Mouse (Mus musculus) neural tube, embryonic 11.5 days (tissue): ENCODE measurements around the gene Ndufab1. TPM values are rescaled to one million over a fixed set of nuclear protein-coding genes. Genes with fewer than 3 reads are reported as not detected.
"Not testable (repeated sequence)": the region's sequence is repeated elsewhere in the genome, so short reads cannot be mapped to it uniquely, and the experiment has no call there.

Experiments
- ATAC-seq: fragments of 200-750 bp; cut with Nextera tagmentation; 2 replicates; pipeline ENCODE4 v1.8.0; 2017; ENCODE audit warnings: moderate number of reproducible peaks, mild to moderate bottlenecking, moderate TSS enrichment, moderate library complexity; ENCODE audit not compliant: insufficient read depth, low FRiP score, low TSS enrichment
- DNase-seq: peaks from one replicate; pipeline ENCODE4 v3.0.0-alpha.2; 2015; ENCODE audit warnings: low spot score
- H3K27ac ChIP-seq: fragments of 300-500 bp; sonication (generic); 2 replicates; pipeline ENCODE4 v1.5.1; 2014; ENCODE audit warnings: low read depth, mild to moderate bottlenecking, low read length
- H3K27me3 ChIP-seq: fragments of 300-500 bp; sonication (generic); 2 replicates; pipeline ENCODE4 v1.6.1; 2014; ENCODE audit warnings: mild to moderate bottlenecking, low read length, mixed read lengths; ENCODE audit not compliant: control insufficient read depth, insufficient read depth
- H3K36me3 ChIP-seq: fragments of 300-500 bp; sonication (generic); 2 replicates; pipeline ENCODE4 v1.6.1; 2014; ENCODE audit warnings: mild to moderate bottlenecking, low read length, moderate library complexity, mixed read lengths; ENCODE audit not compliant: control insufficient read depth, insufficient read depth
- H3K4me1 ChIP-seq: fragments of 300-500 bp; sonication (generic); 2 replicates; pipeline ENCODE4 v1.6.1; 2014; ENCODE audit warnings: low read length, mixed read lengths; ENCODE audit not compliant: control insufficient read depth, insufficient read depth
- H3K4me2 ChIP-seq: fragments of 300-500 bp; sonication (generic); 2 replicates; pipeline ENCODE4 v1.6.1; 2014; ENCODE audit warnings: low read depth, mild to moderate bottlenecking, moderate library complexity
- H3K4me3 ChIP-seq: fragments of 300-500 bp; sonication (generic); 2 replicates; pipeline ENCODE4 v1.5.1; 2014; ENCODE audit warnings: low read depth, low read length
- H3K9ac ChIP-seq: fragments of 300-500 bp; sonication (generic); 2 replicates; pipeline ENCODE4 v1.6.1; 2014; ENCODE audit warnings: mild to moderate bottlenecking, low read length
- H3K9me3 ChIP-seq: fragments of 300-500 bp; sonication (generic); 2 replicates; pipeline ENCODE4 v1.6.1; 2016; ENCODE audit warnings: low read length; ENCODE audit not compliant: control insufficient read depth
- WGBS: fragments of 180-500 bp; shearing (Covaris S2); extraction: QIAGEN DNeasy Blood & Tissue Kit; methylation state at CpG from one replicate; pipeline ENCODE4 v1.1.7; 2014; 5-methylcytosine and 5-hydroxymethylcytosine counted together
- polyA plus RNA-seq: library from polyadenylated mRNA; unstranded; fragments of >200 nt; fragmentation: Nextera tagmentation; extraction: Ambion mirVana; gene quantifications from 2 replicates; pipeline ENCODE4 v1.2.1, GENCODE M21; 2014

Gene Ndufab1
- polyA plus RNA-seq, 1 experiment from 2014 or later = 695 TPM

DNA sequence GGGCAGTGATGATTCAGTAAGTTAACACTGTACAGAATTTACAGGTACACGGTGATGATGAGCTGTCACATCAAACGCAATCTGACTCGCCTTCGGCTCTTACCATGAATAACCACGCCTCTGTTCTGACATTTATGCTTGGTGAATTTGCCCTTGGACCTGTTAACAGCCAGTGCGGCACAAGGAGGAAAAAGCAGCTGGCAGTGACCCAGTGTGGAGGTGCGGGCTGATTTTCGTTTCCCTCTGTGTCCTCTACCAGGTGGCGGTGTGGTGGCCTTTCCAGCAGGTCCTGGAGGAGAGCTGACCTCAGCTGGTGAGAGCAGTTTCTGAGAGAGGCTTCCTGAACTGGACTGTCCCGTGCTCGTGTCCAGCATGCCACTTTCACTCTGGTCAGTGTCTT, 25.3 kb upstream of the Ndufab1 start:
- ATAC-seq (no peak), DNase-seq (no peak)
- 95% methylated on average over 11 of the region's 11 CpGs for WGBS
- peaks cover 2% of the 10 kb centered on the region; the same call in 1 of the 2 replicates for H3K4me1 ChIP-seq
- H3K4me3 ChIP-seq = no peak overlapping the region
- H3K4me2 ChIP-seq = no peak overlapping the region
- no peaks in the 10 kb centered on the region for H3K27me3 ChIP-seq
- H3K36me3 ChIP-seq = peaks cover 9% of the 10 kb centered on the region; the same call in 1 of the 2 replicates
- no peaks in the 10 kb centered on the region for H3K9me3 ChIP-seq
- no peak overlapping the region for H3K27ac ChIP-seq
- no peak overlapping the region for H3K9ac ChIP-seq

DNA sequence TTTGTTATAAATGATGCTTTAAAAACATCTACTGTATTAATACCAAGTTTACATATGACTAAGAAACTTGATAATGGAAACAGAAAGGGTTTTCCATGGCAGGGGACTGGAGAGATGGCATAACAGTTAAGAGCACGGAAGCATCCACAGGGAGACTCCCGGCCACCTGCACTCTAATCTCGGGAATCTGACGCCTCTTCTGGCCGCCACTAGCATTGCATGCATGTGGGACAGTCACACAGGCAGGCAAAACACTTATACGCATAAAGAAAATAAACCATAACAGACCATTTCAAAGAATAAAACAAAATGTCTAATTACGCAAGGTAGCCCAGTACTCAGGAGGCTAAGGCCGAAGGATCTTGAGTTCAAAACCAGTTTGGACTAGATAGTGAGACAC, 23.9 kb upstream of the Ndufab1 start:
- Histone ChIP-seq H3K27ac (no peak overlapping the region), H3K9ac (no peak overlapping the region), H3K9me3 (no peaks in the 10 kb centered on the region), H3K36me3 (peaks cover 9% of the 10 kb centered on the region; the same call in 1 of the 2 replicates), H3K4me3 (no peak overlapping the region), H3K27me3 (no peaks in the 10 kb centered on the region), H3K4me1 (no peaks in the 10 kb centered on the region), H3K4me2 (no peak overlapping the region)
- DNase-seq = no peak
- WGBS = 77% methylated on average over 8 of the region's 8 CpGs
- ATAC-seq = no peak

DNA sequence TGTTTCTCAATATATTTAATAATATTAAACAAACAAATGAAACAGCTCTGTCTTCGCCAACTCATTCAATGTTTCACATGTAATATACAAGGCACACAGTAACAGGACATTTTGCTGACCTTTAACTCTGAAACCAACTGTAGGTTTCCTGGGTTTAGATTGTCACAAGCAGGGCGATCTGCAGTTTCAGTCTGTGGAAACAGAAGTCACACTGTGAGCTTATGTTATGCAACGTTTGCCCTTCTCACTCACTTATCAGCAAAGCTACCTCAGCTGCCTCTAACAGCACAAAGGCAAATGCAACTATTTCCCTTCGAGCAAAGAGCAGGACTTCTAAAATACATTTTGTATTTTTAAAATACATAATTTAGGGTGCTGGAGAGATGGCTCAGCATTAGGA, 21.8 kb upstream of the Ndufab1 start:
- Histone ChIP-seq H3K27me3 (no peaks in the 10 kb centered on the region), H3K4me2 (no peak overlapping the region), H3K27ac (no peak overlapping the region), H3K9ac (no peak overlapping the region), H3K4me3 (no peak overlapping the region), H3K36me3 (peaks cover 9% of the 10 kb centered on the region; the same call in 1 of the 2 replicates), H3K9me3 (no peaks in the 10 kb centered on the region), H3K4me1 (no peaks in the 10 kb centered on the region)
- DNase-seq (no peak), ATAC-seq (no peak)
- WGBS = 91% methylated on average over 4 of the region's 4 CpGs

DNA sequence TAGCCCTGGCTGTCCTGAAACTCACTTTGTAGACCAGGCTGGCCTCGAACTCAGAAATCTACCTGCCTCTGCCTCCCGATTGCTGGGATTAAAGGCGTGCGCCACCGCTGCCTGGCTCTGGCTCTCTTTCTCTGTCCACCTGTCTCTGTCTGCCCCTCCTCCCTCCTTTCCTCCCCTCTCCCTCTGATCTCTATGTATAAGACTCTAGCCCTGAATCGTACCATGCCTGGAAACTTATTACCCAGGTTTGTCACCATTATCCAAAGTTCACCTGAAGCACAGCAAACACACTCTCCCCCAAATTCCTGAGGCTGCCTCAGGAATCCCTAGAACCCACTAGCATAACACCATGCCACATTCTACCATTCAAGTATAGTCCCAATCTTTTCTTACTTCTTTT, 6.5 kb upstream of the Ndufab1 start:
- no peaks in the 10 kb centered on the region for H3K4me1 ChIP-seq
- H3K27me3 ChIP-seq = no peaks in the 10 kb centered on the region
- H3K4me3 ChIP-seq = no peak overlapping the region
- ATAC-seq (no peak), DNase-seq (no peak)
- peaks cover 2% of the 10 kb centered on the region for H3K36me3 ChIP-seq
- no peak overlapping the region for H3K4me2 ChIP-seq
- no peaks in the 10 kb centered on the region for H3K9me3 ChIP-seq
- WGBS = 96% methylated on average over 6 of the region's 6 CpGs
- no peak overlapping the region for H3K9ac ChIP-seq
- no peak overlapping the region for H3K27ac ChIP-seq

DNA sequence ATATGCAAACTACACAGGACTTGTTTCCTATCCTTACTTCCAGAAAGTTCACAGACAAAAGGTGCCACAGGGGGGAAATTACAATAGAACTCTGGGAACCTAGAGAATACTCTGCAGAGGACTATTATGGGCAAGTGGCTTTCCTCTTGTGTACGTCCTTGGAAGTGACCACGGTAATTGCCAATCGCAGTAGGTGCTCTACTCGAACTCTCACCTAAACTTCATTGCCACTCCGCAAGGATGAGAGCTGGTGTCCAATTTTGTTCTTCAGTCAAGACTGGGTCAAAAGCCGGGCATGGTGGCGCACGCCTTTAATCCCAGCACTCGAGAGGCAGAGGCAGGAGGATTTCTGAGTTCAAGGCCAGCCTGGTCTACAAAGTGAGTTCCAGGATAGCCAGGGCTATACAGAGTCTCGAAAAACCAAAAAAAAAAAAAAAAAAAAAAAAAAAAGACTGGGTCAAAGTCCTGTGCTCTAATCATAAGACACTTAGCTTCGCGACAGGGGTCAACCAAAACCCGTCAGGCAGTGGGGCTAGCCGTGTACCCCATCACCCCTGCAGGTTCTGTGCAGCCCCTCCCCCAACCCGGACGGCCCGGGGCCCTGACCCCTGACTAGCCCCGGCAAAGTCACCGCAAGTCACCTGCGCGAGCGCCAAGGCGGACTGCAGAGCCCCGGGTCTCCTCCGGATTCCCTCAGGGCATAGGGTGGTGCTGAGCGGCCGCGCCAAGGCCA, 506 bp downstream of the Ndufab1 start:
- not testable (repeated sequence) for H3K27ac ChIP-seq, H3K27me3 ChIP-seq, H3K4me1 ChIP-seq, H3K36me3 ChIP-seq, H3K9me3 ChIP-seq
- Histone ChIP-seq H3K4me3 (peak overlapping the region; percentile 76), H3K9ac (peak overlapping the region; percentile 87), H3K4me2 (peak overlapping the region; percentile 55)
- peak; percentile 84 for ATAC-seq
- peak; percentile 72 for DNase-seq
- WGBS = 8% methylated on average over 25 of the region's 28 CpGs

DNA sequence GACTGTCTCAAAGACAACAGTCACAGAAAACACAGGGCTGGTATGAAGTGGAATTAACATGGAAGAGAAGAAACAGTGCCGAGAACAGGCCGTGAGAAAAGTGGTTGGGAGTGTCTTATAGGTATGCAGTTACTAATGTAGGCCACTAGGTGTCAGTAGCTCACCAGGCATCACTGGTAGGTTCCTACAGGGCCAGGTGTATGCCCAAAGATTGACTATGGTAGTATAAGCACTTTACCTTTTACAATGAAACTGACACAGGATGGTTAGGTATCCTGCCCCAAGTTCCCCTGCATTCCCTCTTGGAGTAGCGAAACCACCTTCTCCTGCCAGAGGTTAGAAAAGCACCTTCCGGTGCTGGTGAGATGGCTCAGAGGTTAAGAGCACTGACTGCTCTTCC, 2.5 kb downstream of the Ndufab1 start:
- Histone ChIP-seq H3K4me1 (peaks cover 4% of the 10 kb centered on the region; the same call in 1 of the 2 replicates), H3K4me3 (no peak overlapping the region), H3K9ac (no peak overlapping the region), H3K27ac (no peak overlapping the region), H3K4me2 (no peak overlapping the region), H3K9me3 (no peaks in the 10 kb centered on the region), H3K36me3 (peaks cover 11% of the 10 kb centered on the region), H3K27me3 (no peaks in the 10 kb centered on the region)
- 78% methylated on average over 4 of the region's 4 CpGs for WGBS
- ATAC-seq (no peak), DNase-seq (peak; percentile 27)

DNA sequence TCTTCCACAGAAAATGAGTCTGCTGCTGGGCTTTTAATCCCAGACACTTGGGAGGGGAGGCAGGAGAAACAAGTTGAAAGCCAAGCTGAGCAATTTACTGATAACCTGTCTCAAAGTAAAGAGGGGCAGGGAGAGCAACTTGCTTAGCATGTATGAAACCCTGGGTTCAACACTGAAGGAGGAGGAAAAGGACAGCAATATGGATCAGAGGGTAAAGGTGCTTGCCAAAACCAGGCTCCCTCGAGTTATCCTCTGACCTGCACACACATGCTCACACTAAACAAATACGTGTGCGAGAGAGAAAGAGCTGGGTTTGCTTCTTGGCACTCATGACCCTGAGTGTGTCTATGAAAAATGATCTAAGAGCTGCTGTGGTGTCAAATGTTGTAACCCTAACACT, 3.7 kb downstream of the Ndufab1 start:
- ATAC-seq = no peak
- DNase-seq = no peak
- no peaks in the 10 kb centered on the region for H3K9me3 ChIP-seq
- WGBS = 97% methylated on average over 3 of the region's 3 CpGs
- no peaks in the 10 kb centered on the region for H3K27me3 ChIP-seq
- H3K27ac ChIP-seq = no peak overlapping the region
- H3K4me3 ChIP-seq = no peak overlapping the region
- H3K36me3 ChIP-seq = peaks cover 12% of the 10 kb centered on the region
- H3K4me1 ChIP-seq = peaks cover 4% of the 10 kb centered on the region; the same call in 1 of the 2 replicates
- H3K9ac ChIP-seq = no peak overlapping the region
- H3K4me2 ChIP-seq = no peak overlapping the region

DNA sequence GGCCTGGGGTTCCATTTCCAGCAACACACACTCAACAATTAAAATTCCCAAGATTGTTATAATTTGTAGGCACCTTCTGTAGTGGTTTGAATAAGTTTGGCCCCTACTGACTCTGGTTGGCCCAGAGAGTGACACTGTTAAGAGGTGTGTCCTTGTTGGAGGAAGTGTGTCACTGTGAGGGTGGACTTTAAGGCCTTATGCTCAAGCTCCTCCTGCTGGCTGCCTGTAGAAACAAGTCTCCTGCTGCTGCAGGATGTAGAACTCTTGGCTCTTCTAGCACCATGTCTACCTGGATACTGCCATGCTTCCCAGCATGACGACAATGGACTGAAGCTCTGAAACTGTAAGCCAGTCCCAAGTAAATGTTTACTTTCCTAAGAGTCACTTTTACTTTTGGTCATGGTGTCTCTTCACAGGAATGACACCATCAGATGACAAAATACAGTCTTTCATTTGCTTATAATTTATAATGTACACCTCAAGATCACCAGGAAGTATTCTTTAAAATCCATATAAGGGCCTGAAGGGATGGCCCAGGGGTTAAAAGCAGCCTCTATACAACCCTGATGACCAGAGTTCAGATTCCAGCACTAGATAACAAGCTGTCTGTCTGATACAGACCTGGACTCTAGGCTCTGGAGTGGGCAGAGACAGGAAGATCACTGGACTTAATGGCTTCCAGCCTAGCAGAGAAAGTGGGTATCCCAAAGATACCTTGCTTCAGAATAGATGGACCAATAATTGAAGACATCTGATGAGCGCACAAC, 6.9 kb downstream of the Ndufab1 start:
- no peak overlapping the region for H3K27ac ChIP-seq
- no peak overlapping the region for H3K4me3 ChIP-seq
- no peak overlapping the region for H3K9ac ChIP-seq
- H3K4me2 ChIP-seq = no peak overlapping the region
- WGBS = 95% methylated on average over 2 of the region's 2 CpGs
- H3K27me3 ChIP-seq = no peaks in the 10 kb centered on the region
- no peaks in the 10 kb centered on the region for H3K9me3 ChIP-seq
- ATAC-seq = no peak
- no peaks in the 10 kb centered on the region for H3K4me1 ChIP-seq
- no peak for DNase-seq
- peaks cover 22% of the 10 kb centered on the region for H3K36me3 ChIP-seq
